Mouse (Mus musculus): ENCODE results near the gene Exd1.
"Not testable (repeated sequence)": the region's sequence is repeated elsewhere in the genome, so short reads cannot be mapped to it uniquely, and the experiment has no call there.

Exd1 gene

DNA sequence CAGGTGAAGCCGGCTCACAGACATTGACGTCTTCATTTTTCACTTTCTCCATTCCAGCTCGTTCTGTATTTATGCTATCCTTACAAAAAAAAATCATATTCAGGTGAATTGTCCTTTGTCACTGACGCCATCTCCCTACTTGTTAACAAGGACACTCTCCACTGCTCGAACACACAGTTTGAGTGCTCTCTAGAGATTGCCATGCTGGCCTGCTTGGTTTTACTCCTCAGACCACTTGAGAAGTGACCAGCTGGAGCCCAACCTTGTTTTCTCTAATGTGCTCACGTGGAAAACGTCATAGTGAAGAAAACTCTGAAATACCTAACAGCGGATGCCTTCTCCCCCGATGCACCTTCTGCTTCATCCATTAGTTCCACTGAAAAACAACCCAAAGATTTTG, 8.6 kb downstream of the Exd1 start:
- DNase-seq: no peak

DNA sequence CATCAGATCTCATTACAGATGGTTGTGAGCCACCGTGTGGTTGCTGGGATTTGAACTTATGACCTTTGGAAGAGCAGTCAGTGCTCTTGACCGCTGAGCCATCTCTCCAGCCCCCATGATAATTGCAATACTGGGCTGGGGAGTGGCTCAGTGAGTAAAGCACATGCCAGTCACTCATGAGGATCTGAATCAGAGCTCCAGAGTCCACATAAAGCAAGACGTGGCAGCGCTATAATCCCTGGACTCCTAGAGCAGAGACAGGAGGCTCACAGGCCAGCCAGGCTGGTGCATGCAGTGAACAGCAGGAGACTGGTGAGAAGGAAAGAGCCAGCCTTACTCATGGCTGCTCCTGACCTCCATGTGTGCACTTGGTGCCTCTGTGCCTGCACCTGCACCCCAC, 22.0 kb downstream of the Exd1 start:
- no peak for DNase-seq

GRCm38 (mm10) chr2:119523836-119524235, 23.6 kb downstream of the Exd1 start:
- DNase-seq: no peak

DNA sequence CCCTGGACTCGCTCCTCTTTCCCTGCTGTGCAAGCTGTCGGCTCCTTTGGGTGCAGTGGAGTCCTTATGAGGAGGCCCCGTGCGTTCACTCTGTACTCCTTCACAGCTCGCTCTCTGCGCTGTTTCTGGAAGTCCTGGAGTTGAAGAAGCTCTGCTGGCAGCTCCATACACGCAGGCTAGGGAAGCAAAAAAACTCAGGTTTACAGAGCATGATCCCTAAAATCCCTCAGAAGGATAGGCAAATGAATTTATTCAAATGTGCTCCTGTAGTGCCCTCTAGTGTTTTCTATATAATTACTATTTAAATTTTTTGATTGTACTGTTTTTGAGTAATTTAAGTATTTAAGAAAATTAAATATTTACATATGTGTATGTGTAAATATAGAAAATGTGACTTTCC, 26.9 kb downstream of the Exd1 start:
- peak; percentile 4 for DNase-seq

DNA sequence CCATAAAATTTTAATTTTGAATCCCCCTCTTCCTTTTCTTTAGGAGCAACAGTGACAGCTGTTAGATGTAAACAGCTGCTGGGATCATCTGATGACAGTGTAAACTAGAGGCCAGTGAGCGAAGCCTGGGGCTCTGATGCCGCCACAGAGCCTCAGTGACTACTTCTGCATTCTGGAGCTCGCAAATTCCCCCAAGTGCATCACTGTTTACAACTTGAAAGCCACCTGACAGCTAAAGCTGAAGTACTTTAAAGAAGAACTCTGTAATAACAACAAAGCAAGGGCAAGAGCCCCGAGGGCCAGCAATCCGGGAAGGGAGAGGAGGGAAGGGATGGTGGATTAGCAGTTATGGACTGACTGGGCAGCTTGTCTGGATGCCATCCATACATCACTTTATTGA, 30.6 kb downstream of the Exd1 start:
- DNase-seq: no peak

DNA sequence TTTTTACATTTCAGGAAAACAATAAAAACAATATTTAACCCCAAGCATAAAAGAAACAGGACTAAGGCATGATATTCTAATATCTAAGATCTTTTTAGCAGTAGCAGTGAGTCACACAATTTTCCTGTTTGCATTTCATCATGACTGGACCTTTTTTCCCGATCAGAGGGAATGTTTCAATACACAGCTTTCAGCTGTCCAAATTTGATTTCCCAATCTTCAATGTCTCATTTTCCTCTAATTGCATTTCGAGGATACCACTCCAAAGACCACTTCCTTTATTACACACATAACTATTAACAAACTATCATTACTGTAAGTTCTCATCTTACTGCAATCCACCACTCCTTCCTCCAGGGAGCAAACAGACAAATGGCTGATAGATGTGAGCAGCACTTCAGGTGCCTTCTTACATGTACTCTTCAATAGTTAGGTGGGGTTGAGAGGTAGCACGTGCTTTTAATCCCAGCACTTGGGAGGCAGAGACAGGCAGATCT, 33.4 kb downstream of the Exd1 start:
- DNase-seq: no peak

DNA sequence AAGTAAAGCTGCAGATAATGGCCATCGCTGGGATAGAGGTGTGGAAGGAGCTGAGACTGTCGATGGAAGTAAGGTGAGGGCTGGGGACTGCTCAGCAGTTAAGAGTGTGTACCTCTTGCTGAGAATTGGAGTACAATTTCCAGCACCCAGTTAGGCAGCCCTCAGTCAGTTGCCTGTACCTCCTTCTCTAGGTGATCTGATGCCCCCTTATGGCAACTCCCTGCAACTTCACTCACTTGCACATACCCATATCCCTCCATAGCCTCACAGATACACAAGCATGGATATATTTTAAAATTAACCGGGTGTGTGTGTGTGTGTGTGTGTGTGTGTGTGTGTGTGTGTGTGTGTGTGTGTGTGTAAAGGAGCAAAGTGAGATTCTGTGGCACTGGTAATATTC, 35.1 kb downstream of the Exd1 start:
- no peak for DNase-seq

DNA sequence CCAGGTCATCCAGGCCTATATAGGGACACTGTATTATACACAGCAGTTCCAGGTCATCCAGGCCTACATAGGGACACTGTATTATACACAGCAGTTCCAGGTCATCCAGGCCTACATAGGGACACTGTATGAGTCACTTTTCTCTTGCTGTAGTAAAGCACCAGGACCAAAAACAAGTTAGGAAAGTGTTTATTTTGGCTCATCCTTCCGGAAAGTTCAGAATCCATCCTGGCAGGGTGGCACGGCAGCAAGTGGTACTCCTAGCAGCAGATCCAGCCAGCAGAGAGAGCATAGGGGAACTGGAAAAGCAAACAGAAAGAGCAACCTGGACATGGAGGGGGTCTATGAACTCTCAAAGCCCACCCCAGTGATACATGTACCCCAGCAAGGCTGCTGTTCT, 36.6 kb downstream of the Exd1 start:
- no peak for DNase-seq

- not testable (repeated sequence) for DNase-seq
These were observed 38.9 kb downstream of the Exd1 start for GRCm38 (mm10) chr2:119508518-119508917.

DNA sequence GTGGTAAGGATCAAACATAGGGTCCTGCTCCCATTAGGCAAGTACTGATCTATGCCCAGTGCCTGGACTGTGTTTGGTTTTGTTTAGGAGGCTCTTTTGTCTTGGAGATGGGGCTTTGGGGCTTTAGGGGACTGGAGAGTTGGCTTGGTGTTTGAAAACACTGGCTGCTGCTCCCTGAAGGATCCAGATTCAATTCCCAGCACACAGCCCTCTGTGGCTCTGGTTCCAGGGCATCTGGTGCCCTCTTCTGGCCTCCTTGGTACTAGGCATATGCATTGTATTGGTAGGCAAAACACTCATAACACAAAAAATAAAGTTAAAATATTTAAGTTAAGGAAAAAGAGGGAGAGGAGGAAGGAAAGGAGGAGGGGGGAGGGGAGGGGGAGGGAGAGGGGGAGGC, 40.3 kb downstream of the Exd1 start:
- no peak for DNase-seq

DNA sequence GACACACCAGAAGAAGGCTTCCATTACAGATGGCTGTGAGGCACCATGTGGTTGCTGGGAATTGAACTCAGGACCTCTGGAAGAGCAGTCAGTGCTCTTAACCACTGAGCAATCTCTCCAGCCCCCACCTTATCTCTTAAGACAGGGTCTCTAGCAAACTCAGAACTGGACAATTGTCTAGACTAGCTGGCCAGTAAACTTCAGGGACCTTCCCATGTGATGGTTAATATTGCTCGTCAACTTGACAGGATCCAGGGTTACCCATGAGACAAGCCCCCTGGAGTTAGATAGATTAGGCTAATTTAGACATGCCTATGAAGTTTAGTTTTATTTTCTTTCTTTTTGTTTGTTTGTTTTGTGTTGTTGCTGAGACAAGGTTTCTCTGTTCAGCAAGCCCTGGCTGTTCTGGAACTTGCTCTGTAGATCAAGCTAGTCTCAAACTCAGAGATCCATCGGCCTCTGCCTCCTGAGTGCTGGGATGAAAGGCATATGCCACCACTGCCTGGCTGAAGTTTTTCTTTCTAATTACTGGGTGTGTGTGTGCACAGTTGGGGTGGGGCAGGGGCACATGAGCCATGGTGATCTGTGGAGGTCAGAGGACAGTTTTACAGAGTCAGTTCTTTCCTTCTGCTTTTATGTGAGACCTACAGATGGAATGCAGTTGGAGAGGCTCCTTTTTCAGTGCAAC, 46.3 kb downstream of the Exd1 start:
- DNase-seq: no peak

DNA sequence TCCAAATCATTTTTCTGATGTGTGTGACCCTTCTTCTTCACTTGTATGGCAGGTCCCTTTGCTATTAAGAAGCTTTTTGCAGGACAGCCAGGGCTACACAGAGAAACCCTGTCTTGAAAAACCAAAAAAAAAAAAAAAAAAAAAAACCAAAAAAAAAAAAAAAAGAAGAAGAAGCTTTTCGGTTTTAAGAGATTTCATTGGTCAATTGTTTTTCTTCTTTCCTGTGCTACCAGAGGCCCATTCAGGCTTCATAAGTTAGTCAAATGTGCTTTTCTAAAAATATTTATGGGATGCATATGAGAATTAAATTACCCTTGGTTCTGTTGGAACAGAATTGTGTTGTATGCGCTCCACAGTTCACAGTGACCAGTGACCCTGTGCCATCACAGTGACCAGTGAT, 48.6 kb downstream of the Exd1 start:
- DNase-seq: no peak

- no peak for DNase-seq
These were observed 51.3 kb downstream of the Exd1 start for GRCm38 (mm10) chr2:119496082-119496481.

DNA sequence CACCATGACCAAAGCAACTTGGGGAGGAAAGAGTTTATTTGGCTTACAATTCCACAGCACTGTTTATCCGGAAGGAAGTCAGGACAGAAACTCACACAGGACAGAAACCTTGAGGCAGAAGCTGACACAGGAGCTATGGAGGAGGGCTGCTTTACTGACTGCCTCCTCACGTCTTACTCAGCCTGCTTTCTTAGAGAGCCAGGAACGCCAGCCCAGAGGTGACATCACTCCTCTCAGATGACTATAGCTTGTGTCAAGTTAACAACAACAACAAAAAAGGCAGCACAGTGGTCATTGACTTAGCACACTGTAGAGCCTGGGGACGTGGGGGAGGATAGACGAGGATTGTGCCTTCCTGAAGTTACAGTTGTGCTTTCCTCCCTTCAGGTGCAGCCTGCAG, 55.5 kb downstream of the Exd1 start:
- no peak for DNase-seq

- DNase-seq: no peak
These were observed 60.9 kb downstream of the Exd1 start for GRCm38 (mm10) chr2:119486488-119486887.

DNA sequence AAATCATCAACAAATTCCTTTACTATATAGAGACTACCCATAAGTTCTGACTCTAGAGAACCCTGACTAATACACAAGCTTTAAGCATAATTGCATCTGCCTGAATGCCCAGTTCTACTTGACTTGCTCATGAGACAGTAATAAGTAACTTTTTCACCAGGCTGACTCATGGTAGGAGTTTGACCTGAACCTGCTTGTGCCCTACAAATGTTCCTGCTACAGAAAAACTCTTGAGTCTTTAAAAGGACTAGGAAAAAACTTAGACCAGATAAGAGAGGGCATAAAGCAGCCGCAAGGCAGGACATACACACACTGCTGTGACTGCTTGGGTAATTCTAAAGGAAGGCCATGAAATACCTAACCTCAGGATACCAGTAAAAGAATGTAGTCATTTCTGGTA, 65.1 kb downstream of the Exd1 start:
- no peak for DNase-seq

GRCm38 (mm10) chr2:119478397-119478749, 69.1 kb downstream of the Exd1 start:
- DNase-seq: no peak

DNA sequence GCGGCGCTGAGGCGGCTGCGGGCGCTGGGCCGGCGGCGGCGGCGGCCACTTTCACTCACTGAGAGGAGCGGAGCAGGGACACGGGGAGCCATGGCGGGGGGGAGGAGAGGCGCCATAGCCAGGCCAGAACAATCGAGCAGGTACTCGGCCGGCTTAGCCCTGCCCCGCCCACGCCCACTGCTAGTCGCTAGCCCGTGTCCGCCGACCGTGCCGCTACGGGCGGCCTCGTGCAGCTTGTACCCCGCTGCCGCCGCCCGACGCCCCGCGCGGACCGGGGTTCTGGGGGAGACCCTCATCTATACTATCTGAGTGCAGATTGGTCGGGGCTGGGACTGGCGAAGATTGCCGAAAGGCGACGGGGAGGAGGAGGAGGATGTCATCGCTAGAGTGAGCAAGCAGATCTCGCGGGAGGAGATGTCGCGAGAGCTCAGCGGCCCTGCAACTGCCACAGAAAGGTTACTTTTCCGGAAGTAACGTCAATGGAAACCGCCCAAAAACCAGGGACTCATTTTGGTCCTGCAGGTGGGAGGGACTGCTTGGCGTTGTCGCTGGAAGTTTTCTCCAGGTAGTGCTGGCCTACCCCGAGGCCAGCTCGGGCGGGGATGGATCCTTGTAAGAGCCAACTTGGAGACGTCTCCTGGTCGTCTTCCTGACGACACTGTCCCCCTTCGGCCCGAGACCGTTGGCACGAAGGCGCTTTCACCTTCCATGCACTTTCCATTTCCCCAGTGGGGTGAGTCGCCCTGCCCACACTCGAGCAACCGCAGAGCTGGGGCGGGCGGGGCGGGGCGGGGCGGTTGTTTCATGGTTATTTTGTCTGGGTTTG, 69.6 kb downstream of the Exd1 start, which contains the start of gene Ino80:
Gene Ino80, minus strand, starts transcription at position 117 of the 826 bp plus-strand sequence.
- peak; percentile 99 for DNase-seq

GRCm38 (mm10) chr2:119476621-119477391, 70.6 kb downstream of the Exd1 start:
- DNase-seq: peak; percentile 73

- no peak for DNase-seq
These were observed 71.3 kb downstream of the Exd1 start for GRCm38 (mm10) chr2:119476166-119476565.

Data from right cerebral cortex, adult 18-20 months (tissue).